Mouse (Mus musculus): ENCODE results near the gene Olfr1034. TPM values are rescaled to one million over a fixed set of nuclear protein-coding genes. Genes with fewer than 3 reads are reported as not detected.
"Not testable (repeated sequence)": the region's sequence is repeated elsewhere in the genome, so short reads cannot be mapped to it uniquely, and the experiment has no call there.

Gene Olfr1034
- polyA plus RNA-seq (2016; fragmentation: Nextera tagmentation; extraction: Ambion mirVana), result not detected in 2 replicates

DNA sequence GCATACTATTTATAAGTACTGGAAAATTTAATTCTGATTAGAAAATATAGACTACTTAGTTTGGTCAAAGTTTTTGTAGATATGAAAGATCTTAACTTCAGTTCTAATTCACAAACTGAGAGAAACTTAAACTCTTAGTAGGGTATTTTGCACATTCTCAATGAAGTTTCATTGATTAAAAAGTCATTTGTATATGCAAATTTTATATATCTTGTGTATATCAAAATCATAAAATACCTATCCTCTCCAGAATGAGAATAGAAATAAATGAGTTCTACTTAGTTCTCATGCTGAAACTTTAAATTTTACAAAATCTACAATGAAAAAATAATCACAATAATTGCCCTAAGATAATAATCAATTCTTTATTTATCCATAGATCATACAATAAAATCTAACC lies at the start of gene Olfr1034:
Gene Olfr1034, plus strand, starts transcription at position 301 of the 400 bp plus-strand sequence.
- no peak within 1 kb of the TSS for H3K27ac ChIP-seq
- H3K4me3 ChIP-seq (replicated peaks), result no peak within 1 kb of the TSS
- no peaks in the 10 kb centered on the region for H3K36me3 ChIP-seq (replicated peaks)
- H3K9me3 ChIP-seq, result no peaks in the 10 kb centered on the region
- ATAC-seq (ENCODE audit: low FRiP score), result no peak
- no peak within 1 kb of the TSS for H3K9ac ChIP-seq
- H3K4me1 ChIP-seq, result no peaks in the 10 kb centered on the region
- no peaks in the 10 kb centered on the region for H3K27me3 ChIP-seq
- no peak within 1 kb of the TSS for H3K4me2 ChIP-seq

DNA sequence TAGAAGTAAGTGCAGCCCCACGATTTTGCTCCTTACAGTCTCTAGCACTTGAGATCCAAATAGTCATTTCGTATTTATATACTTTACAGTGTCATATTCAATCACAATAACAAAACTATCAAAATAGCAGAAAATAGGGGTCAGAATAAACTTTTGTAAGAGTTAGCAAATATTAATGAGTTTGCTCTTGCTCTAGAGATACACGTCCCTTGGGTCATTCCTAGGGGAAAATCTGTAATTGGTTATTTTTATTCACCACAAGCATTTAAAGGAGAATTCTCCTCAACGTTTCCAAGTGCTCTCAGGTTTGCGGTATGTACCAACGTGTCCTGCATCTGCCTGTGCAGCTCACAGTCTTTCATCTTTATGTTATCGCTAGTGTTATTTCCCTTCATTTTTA lies 40.4 kb upstream of the Olfr1034 start, which contains the start of gene Olfr1032:
Gene Olfr1032, plus strand, starts transcription at position 301 of the 400 bp plus-strand sequence.
- Histone ChIP-seq H3K27ac (no peak within 1 kb of the TSS), H3K4me3 (replicated peaks) (no peak within 1 kb of the TSS), H3K36me3 (replicated peaks) (no peaks in the 10 kb centered on the region), H3K9ac (no peak within 1 kb of the TSS), H3K4me2 (no peak within 1 kb of the TSS), H3K27me3 (no peaks in the 10 kb centered on the region), H3K4me1 (no peaks in the 10 kb centered on the region), H3K9me3 (no peaks in the 10 kb centered on the region)
- whole genome bisulfite sequencing, result 87% methylated on average over 7 of the region's 7 CpGs
- ATAC-seq (ENCODE audit: low FRiP score), result no peak

DNA sequence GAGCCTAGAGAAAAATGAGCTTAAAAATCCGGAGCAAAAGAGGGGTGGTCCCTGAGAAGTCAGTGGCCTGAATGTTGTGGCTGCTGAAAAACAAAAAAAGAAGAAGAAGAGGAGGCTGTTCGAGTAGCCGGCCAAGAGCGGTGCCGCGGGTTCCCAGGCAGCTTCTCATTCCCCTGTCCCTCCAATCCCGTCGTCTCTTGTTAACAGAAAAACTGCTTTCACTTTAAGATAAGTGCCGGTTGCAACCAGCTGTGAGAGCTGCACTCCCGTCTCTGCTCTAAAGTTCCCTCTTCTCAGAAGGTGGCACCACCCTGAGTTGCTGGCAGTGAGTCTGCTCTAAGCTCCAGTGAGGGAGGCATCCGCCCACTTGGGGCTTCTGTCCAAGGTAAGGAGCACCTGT lies 25.3 kb upstream of the Olfr1034 start, which contains the start of gene Olfr1033:
Gene Olfr1033, plus strand, starts transcription at position 228 of the 400 bp plus-strand sequence.
- 13% methylated on average over 11 of the region's 11 CpGs for WGBS
- peak within 1 kb of the TSS; percentile 29 for H3K4me3 ChIP-seq (replicated peaks)
- H3K4me2 ChIP-seq, result peak within 1 kb of the TSS; percentile 47
- not testable (repeated sequence) for H3K27me3 ChIP-seq; H3K36me3 ChIP-seq (replicated peaks); H3K9me3 ChIP-seq; ATAC-seq (ENCODE audit: low FRiP score); H3K27ac ChIP-seq; H3K4me1 ChIP-seq; H3K9ac ChIP-seq

DNA sequence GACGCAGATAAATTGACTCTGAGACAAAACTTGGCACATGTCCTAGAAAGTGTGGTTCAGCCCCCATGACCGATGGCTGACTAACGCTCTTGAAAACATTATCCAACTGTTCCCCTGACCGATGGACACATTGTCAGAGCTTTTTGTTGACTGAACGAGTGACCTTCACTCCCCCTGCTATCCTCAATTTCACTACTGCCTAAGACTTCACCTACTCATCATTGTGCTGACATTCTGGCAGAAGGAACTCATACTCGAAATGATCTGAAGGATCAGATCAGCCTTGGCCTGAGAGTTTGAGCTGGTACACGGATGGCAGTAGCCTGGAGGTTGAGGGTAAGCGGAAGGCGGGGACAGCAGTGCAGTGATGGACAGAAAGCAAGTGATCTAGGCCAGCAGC lies 24.1 kb upstream of the Olfr1034 start:
- H3K9me3 ChIP-seq; H3K4me2 ChIP-seq; H3K4me3 ChIP-seq (replicated peaks); H3K36me3 ChIP-seq (replicated peaks); H3K9ac ChIP-seq; ATAC-seq (ENCODE audit: low FRiP score); H3K27ac ChIP-seq; H3K27me3 ChIP-seq; H3K4me1 ChIP-seq: not testable (repeated sequence)
- 88% methylated on average over 6 of the region's 9 CpGs for WGBS

DNA sequence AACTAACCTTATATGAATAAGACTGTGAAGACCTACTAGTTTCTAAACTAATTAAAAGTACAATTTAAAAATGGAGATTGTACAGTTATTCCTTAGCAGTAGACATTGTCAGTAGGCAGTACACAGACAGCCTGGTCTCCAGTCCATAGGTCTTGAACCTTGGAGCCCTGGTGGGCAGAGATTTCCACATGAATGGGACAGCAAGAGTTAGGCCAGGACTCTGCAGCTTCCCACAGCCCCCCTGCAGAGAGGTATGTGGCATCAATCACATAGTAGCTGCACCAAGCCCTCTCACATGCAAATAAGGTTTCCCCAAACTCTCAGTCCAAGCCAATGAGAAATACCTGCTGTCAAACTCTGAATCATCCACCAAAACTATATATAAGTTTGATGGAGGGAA lies 5.1 kb downstream of the Olfr1034 start:
- not testable (repeated sequence) for H3K27ac ChIP-seq; ATAC-seq (ENCODE audit: low FRiP score); H3K9ac ChIP-seq; H3K4me2 ChIP-seq; H3K4me1 ChIP-seq; H3K4me3 ChIP-seq (replicated peaks); H3K27me3 ChIP-seq; H3K36me3 ChIP-seq (replicated peaks); H3K9me3 ChIP-seq

DNA sequence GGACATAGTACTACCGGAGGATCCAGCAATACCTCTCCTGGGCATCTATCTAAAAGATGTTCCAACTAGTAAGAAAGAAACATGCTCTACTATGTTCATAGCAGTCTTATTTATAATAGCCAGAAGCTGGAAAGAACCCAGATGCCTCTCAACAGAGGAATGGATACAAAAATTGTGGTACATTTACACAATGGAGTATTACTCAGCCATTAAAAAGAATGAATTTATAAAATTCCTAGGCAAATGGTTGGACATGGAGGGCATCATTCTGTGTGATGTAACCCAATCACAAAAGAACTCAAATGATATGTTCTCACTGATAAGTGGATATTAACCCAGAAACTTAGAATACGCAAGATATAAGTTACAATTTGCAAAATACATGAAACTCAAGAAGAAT lies 18.1 kb downstream of the Olfr1034 start:
- not testable (repeated sequence) for H3K4me3 ChIP-seq (replicated peaks); H3K9ac ChIP-seq; H3K9me3 ChIP-seq; H3K27ac ChIP-seq; H3K36me3 ChIP-seq (replicated peaks); H3K4me1 ChIP-seq; H3K27me3 ChIP-seq; H3K4me2 ChIP-seq; ATAC-seq (ENCODE audit: low FRiP score)
- WGBS, result 99% methylated on average over 2 of the region's 2 CpGs

DNA sequence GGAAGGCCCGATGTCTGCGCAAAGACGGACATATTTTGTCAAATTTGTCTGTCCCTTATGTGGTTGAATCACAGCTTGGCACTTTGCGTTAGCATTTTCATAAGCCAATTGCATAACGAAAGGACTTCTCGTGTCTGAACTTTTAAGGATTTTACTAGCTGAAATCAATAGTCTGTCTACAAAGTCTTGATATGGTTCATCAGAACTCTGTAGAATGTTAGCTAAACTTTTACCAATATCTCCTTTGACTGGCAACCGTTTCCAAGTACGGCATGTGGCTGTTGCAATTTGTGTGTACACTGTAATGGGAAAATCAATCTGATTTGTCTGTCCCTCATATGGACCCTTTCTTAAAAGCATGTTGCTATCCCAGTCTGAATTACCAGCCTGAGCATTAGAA lies 24.5 kb downstream of the Olfr1034 start:
- ATAC-seq (ENCODE audit: low FRiP score), result no peak

DNA sequence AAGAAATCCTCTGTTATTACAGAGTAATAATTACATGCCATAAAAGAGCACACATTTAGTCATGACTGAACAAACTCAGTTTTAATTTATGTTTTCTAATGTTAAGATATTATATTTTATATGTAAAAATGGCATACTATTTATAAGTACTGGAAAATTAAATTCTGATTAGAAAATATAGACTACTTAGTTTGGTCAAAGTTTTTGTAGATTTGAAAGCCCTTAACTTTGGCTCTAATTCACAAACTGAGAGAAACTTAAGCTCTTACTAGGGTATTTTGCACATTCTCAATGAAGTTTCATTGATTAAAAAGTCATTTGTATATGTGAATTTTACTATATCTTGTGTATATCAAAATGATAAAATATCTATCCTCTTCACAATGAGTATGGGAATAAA lies 28.0 kb downstream of the Olfr1034 start, which contains the start of gene Olfr1036:
Gene Olfr1036, plus strand, starts transcription at position 301 of the 400 bp plus-strand sequence.
- H3K9me3 ChIP-seq; H3K4me3 ChIP-seq (replicated peaks); H3K36me3 ChIP-seq (replicated peaks); H3K4me1 ChIP-seq; H3K27ac ChIP-seq; H3K27me3 ChIP-seq; H3K4me2 ChIP-seq; H3K9ac ChIP-seq; ATAC-seq (ENCODE audit: low FRiP score): not testable (repeated sequence)

More for the DNA sequence above, 24.5 kb downstream of the Olfr1034 start:
- Histone ChIP-seq H3K4me1 (no peaks in the 10 kb centered on the region), H3K27me3 (no peaks in the 10 kb centered on the region), H3K36me3 (replicated peaks) (no peaks in the 10 kb centered on the region), H3K9me3 (no peaks in the 10 kb centered on the region), H3K4me2 (no peak overlapping the region), H3K4me3 (replicated peaks) (no peak overlapping the region), H3K9ac (no peak overlapping the region), H3K27ac (no peak overlapping the region)
- WGBS, result 93% methylated on average over 8 of the region's 8 CpGs

DNA sequence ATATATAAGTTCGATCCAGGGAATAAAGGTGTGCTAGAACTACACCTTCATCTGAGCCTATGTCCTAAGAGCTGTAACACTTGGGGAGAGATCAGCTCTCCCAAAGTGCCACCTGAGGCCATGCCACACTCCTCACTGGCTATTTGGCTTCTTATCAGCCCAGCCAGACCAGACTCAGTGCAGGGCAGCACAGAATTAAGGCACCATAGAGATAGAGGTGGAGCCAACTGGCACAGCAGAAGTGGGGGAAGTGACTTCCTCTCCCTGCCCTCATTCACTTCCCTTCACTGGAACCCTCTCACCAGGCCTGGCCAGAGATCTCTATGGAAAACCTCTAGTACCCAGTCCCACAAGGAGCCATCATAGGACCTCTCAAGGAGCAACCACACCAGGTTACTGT lies 34.8 kb downstream of the Olfr1034 start:
- 81% methylated on average over 1 of the region's 1 CpGs for WGBS
- H3K4me2 ChIP-seq; H3K4me1 ChIP-seq; H3K9me3 ChIP-seq; H3K9ac ChIP-seq; H3K4me3 ChIP-seq (replicated peaks); H3K36me3 ChIP-seq (replicated peaks); H3K27me3 ChIP-seq; ATAC-seq (ENCODE audit: low FRiP score); H3K27ac ChIP-seq: not testable (repeated sequence)

DNA sequence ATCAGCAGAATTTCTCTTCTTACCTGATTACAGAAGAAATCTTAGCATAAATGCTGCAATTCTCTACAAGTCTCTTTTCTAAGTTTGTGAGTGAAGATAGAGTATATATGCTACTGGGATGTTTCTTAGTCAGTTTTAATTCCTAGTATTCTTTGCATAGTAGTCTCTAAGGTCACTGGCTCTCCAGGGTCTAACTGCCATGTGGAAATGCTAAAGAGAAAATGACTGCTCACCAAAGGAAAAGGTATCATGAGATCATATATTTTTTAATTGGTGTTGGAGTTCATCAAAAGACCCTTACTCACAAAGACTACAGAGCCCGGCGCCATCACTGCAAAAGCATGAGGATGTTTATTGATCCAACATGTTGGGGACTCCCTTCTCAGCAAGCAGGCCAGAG lies 41.6 kb downstream of the Olfr1034 start, which contains the start of gene Olfr1037:
Gene Olfr1037, minus strand, starts transcription at position 101 of the 400 bp plus-strand sequence.
- ATAC-seq (ENCODE audit: low FRiP score), result no peak
- Histone ChIP-seq H3K27me3 (no peaks in the 10 kb centered on the region), H3K4me3 (replicated peaks) (no peak within 1 kb of the TSS), H3K4me1 (no peaks in the 10 kb centered on the region), H3K27ac (no peak within 1 kb of the TSS), H3K4me2 (no peak within 1 kb of the TSS), H3K36me3 (replicated peaks) (no peaks in the 10 kb centered on the region), H3K9me3 (no peaks in the 10 kb centered on the region), H3K9ac (no peak within 1 kb of the TSS)
- WGBS, result 91% methylated on average over 2 of the region's 2 CpGs

Other genes starting within 250 kb of the Olfr1034 start
- not detected in 2 replicates for gene Olfr1016, start 243.3 kb upstream of the Olfr1034 start, polyA plus RNA-seq (2016; fragmentation: Nextera tagmentation; extraction: Ambion mirVana)
- not detected in 2 replicates for gene Olfr1018, start 227.4 kb upstream of the Olfr1034 start, polyA plus RNA-seq (2016; fragmentation: Nextera tagmentation; extraction: Ambion mirVana)
- gene Olfr1019, start 200.4 kb upstream of the Olfr1034 start, polyA plus RNA-seq (2016; fragmentation: Nextera tagmentation; extraction: Ambion mirVana), result not detected in 2 replicates
- not detected in 2 replicates for gene Olfr1020, start 198.8 kb upstream of the Olfr1034 start, polyA plus RNA-seq (2016; fragmentation: Nextera tagmentation; extraction: Ambion mirVana)
- not detected in 2 replicates for gene Olfr1022, start 177.3 kb upstream of the Olfr1034 start, polyA plus RNA-seq (2016; fragmentation: Nextera tagmentation; extraction: Ambion mirVana)
- gene Olfr1023, start 160.2 kb upstream of the Olfr1034 start, polyA plus RNA-seq (2016; fragmentation: Nextera tagmentation; extraction: Ambion mirVana), result not detected in 2 replicates
- gene Olfr1024, start 140.8 kb upstream of the Olfr1034 start, polyA plus RNA-seq (2016; fragmentation: Nextera tagmentation; extraction: Ambion mirVana), result not detected in 2 replicates
- gene Olfr1025-ps1, start 130.7 kb upstream of the Olfr1034 start, polyA plus RNA-seq (2016; fragmentation: Nextera tagmentation; extraction: Ambion mirVana), result not detected in 2 replicates
- not detected in 2 replicates for gene Olfr1026, start 124.3 kb upstream of the Olfr1034 start, polyA plus RNA-seq (2016; fragmentation: Nextera tagmentation; extraction: Ambion mirVana)
- not detected in 2 replicates for gene Olfr1028, start 95.4 kb upstream of the Olfr1034 start, polyA plus RNA-seq (2016; fragmentation: Nextera tagmentation; extraction: Ambion mirVana)
- gene Olfr1029, start 72.0 kb upstream of the Olfr1034 start, polyA plus RNA-seq (2016; fragmentation: Nextera tagmentation; extraction: Ambion mirVana), result not detected in 2 replicates
- gene Olfr1030, start 66.6 kb upstream of the Olfr1034 start, polyA plus RNA-seq (2016; fragmentation: Nextera tagmentation; extraction: Ambion mirVana), result not detected in 2 replicates
- gene Olfr1031, start 55.6 kb upstream of the Olfr1034 start, polyA plus RNA-seq (2016; fragmentation: Nextera tagmentation; extraction: Ambion mirVana), result not detected in 2 replicates
- gene Olfr1032, start 40.3 kb upstream of the Olfr1034 start, polyA plus RNA-seq (2016; fragmentation: Nextera tagmentation; extraction: Ambion mirVana), result not detected in 2 replicates
- gene Olfr1033, start 25.2 kb upstream of the Olfr1034 start, polyA plus RNA-seq (2016; fragmentation: Nextera tagmentation; extraction: Ambion mirVana), result not detected in 2 replicates
- not detected in 2 replicates for gene Olfr1036, start 28.1 kb downstream of the Olfr1034 start, polyA plus RNA-seq (2016; fragmentation: Nextera tagmentation; extraction: Ambion mirVana)
- not detected in 2 replicates for gene Olfr1037, start 41.5 kb downstream of the Olfr1034 start, polyA plus RNA-seq (2016; fragmentation: Nextera tagmentation; extraction: Ambion mirVana)
- gene Olfr1039, start 90.1 kb downstream of the Olfr1034 start, polyA plus RNA-seq (2016; fragmentation: Nextera tagmentation; extraction: Ambion mirVana), result not detected in 2 replicates
- gene Olfr1040, start 100.9 kb downstream of the Olfr1034 start, polyA plus RNA-seq (2016; fragmentation: Nextera tagmentation; extraction: Ambion mirVana), result not detected in 2 replicates
- not detected in 2 replicates for gene Olfr1042, start 116.0 kb downstream of the Olfr1034 start, polyA plus RNA-seq (2016; fragmentation: Nextera tagmentation; extraction: Ambion mirVana)
- gene Olfr1043, start 121.7 kb downstream of the Olfr1034 start, polyA plus RNA-seq (2016; fragmentation: Nextera tagmentation; extraction: Ambion mirVana), result not detected in 2 replicates
- not detected in 2 replicates for gene Olfr1044, start 132.0 kb downstream of the Olfr1034 start, polyA plus RNA-seq (2016; fragmentation: Nextera tagmentation; extraction: Ambion mirVana)
- not detected in 2 replicates for gene Olfr52, start 139.8 kb downstream of the Olfr1034 start, polyA plus RNA-seq (2016; fragmentation: Nextera tagmentation; extraction: Ambion mirVana)
- not detected in 2 replicates for gene Olfr1045, start 157.1 kb downstream of the Olfr1034 start, polyA plus RNA-seq (2016; fragmentation: Nextera tagmentation; extraction: Ambion mirVana)
- gene Olfr1046, start 173.5 kb downstream of the Olfr1034 start, polyA plus RNA-seq (2016; fragmentation: Nextera tagmentation; extraction: Ambion mirVana), result not detected in 2 replicates
- gene Olfr1047, start 185.5 kb downstream of the Olfr1034 start, polyA plus RNA-seq (2016; fragmentation: Nextera tagmentation; extraction: Ambion mirVana), result not detected in 2 replicates
- gene Olfr1048, start 194.4 kb downstream of the Olfr1034 start, polyA plus RNA-seq (2016; fragmentation: Nextera tagmentation; extraction: Ambion mirVana), result not detected in 2 replicates
- not detected in 2 replicates for gene Olfr1049, start 212.5 kb downstream of the Olfr1034 start, polyA plus RNA-seq (2016; fragmentation: Nextera tagmentation; extraction: Ambion mirVana)
- not detected in 2 replicates for gene Olfr1051, start 233.2 kb downstream of the Olfr1034 start, polyA plus RNA-seq (2016; fragmentation: Nextera tagmentation; extraction: Ambion mirVana)
- not detected in 2 replicates for gene Olfr1052, start 246.6 kb downstream of the Olfr1034 start, polyA plus RNA-seq (2016; fragmentation: Nextera tagmentation; extraction: Ambion mirVana)